Mouse (Mus musculus) CD4-positive helper T cell, adult 2 months (primary cell): ENCODE measurements around the gene BC037034.

ENCODE experiments used
- DNase-seq: peaks from one replicate; pipeline ENCODE4 v3.0.0-alpha.2; 2012; ENCODE audit warnings: low read depth, missing footprints, low spot score

Gene BC037034

GRCm38 (mm10) chr5:138263260-138264206 is at the start of gene BC037034:
Gene BC037034, minus strand, starts transcription at chr5:138264033.
- peak; percentile 93 for DNase-seq

- DNase-seq = no peak
These were observed 49.0 kb upstream of the BC037034 start for GRCm38 (mm10) chr5:138312795-138313194.

DNA sequence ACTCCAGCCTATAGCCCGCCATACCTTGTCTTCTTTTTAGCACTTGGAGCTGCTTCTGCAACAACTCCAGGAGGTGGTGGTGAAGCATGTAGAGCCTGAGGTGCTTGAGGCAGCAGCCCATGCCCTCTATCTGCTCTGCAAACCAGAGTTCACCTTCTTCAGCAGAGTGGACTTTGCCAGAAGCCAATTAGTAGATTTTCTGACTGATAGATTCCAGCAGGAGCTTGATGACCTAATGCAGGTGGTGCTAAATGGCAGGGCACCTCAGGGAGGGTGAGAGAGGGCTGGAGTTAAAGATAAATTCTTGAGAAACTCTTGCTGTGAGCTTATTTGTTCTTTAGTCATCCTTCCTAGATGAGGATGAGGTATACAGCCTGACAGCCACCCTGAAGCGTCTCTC is 35.8 kb upstream of the BC037034 start:
- DNase-seq = no peak

DNA sequence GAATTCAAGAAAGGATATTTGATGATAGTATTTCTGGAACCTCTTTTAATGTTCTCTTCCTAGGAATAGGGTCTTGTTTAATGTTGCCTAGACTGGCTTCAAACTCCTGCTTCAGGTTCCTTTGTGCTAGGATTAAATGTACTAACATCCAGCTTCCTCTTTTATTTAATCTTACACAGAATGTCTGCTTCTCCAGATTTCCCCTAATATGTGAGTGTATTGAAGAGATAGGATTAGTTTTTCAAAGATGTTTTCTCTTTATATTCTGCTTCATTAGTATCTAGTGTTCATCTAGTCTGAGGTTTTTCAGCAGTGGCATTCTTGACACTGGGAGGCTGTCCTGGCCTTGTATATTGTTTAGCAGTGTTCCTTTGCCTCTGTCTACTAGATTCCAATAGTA is 30.3 kb upstream of the BC037034 start:
- no peak for DNase-seq

DNA sequence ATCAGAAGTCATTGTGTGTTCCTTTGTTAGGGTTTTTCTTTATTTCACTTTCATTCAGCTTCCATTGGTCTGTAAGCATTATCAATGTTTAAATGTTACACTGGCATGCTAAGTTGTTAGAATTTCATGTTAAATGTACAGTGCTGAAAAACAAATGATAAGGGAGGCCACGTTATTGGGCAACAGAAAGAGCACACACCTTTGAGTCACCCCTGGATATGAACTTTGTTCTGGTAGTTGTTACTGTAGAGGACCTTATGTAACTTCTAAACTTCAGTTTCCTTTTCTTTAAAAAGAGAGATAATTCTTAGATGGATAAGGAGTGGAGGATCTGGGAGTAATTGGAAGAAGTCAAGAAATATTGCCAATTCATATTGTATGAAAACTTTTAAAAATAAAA is 27.8 kb upstream of the BC037034 start:
- no peak for DNase-seq

DNA sequence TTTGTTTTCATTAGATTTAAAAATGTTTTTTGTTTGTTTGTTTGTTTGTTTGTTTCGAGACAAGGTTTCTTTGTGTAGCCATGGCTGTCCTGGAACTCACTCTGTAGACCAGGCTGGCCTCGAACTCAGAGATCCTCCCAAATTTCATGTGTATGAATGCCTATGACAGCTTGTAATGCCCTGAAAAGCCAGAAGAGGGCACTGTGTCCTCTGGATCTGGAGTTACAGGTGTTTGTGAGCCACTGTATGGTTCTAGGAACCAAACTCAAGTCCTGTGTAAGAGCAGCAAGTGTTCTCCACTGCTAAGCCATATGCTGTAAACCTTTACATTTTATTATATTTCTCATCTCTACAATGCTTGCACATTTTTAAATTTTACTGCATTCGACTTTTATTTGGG is 24.0 kb upstream of the BC037034 start:
- DNase-seq = no peak

- no peak for DNase-seq
These were observed 19.7 kb upstream of the BC037034 start for GRCm38 (mm10) chr5:138283540-138283939.

- no peak for DNase-seq
These were observed 18.0 kb upstream of the BC037034 start for GRCm38 (mm10) chr5:138281798-138282197.

GRCm38 (mm10) chr5:138280829-138281228 is 17.0 kb upstream of the BC037034 start:
- no peak for DNase-seq

- no peak for DNase-seq
These were observed 16.6 kb upstream of the BC037034 start for GRCm38 (mm10) chr5:138280425-138280768.

DNA sequence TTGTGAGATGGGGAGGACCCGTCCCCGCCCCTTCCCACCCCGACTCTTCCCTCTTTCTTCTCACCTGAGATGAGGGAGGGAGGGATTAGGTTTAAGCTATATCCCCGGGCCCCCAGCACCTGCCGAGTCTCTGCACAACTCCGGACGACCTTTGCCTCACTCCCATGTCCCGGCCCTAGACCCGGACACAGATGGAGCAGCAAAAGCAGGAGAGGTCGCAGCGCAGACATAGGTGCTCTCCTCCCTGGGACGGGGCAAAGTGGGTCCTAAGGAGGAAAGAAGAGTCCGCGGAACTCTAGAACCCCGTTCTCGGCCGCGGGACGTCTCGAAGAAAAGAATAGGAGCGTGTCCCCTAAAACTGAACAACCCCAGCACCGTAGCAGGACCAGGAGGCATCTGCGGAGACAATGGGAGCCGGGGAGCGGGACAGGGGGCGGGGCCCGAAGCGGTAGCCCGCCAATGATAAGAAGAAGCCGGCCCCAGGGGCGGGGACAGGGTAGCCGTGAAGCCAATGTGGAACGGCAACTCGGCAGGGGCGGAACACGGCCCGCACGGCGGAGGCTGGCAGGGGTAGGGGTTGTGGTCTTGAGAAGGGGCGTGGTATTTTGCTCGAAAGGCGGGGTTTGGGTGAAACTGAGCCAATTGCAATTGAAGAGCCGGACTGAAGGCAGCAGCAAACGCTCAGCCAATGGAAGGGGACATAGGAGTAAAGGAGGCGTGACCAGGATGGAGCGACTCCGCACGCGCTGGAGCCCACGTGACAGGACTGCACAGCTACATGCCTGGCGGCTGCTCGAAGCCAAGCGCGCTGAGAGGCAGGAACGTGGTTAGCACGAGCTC is 16.0 kb upstream of the BC037034 start, which contains the start of the genes Gm43720, Gpc2 and Stag3:
TSS of gene Gm43720 (minus strand) at position 374 of the 840 bp plus-strand sequence.
TSS of gene Gpc2 (minus strand) at position 421 of the 840 bp plus-strand sequence.
TSS of gene Stag3 (plus strand) at position 656 of the 840 bp plus-strand sequence.
- DNase-seq = peak; percentile 93

GRCm38 (mm10) chr5:138277994-138278393 is 14.2 kb upstream of the BC037034 start:
- DNase-seq = no peak

- DNase-seq = no peak
These were observed 11.6 kb upstream of the BC037034 start for GRCm38 (mm10) chr5:138275216-138276050.

DNA sequence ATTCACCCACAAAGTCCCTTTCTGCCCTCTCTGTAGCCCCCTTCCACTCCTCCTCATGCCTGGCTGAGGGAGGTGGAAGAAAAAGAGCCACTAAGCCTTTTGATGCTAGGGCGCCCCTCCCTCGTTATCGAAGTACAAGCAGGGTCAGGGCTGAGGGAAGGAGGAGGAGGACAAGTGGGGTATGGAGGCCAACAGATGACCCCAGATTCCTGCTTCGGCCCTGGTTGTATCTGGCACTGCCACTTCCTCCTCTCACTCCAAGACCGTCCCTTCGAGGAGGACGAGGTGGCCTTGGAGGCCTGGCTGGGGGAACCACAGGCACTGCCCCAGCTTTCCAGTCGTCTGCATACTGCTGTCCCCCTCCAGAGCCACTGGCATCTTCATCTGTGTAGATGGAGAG is 10.4 kb upstream of the BC037034 start:
- DNase-seq = no peak

DNA sequence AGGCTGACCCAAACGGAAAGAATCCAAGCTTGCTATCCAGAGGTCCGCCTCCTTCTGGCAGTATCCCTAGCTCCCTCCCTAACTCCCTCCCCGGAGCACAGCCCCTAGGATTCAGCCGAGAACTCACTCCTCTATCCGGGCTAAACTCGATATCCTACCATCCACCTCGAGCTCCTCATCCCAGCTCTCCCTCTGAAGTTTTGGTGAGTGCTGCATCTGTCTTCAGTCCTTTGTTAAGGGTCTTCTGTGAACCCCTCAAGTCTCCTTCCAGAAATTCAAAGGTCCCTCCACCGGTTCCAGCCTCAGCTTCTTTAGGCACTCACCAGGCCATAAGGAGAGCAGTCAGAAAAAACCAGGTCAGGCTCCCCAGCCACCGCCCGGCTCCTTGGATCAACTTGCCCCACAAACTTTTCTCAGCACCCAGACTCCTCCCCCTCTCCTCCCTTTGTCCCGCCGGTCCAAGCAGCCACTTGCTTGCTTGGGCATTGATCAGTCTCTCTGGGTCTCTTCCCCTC is 8.6 kb upstream of the BC037034 start, which contains the start of gene Gal3st4:
TSS of gene Gal3st4 (minus strand) at position 432 of the 515 bp plus-strand sequence.
- DNase-seq = no peak

- no peak for DNase-seq
These were observed 7.4 kb upstream of the BC037034 start for GRCm38 (mm10) chr5:138271232-138271631.

GRCm38 (mm10) chr5:138268980-138269379 is 5.1 kb upstream of the BC037034 start:
- no peak for DNase-seq

DNA sequence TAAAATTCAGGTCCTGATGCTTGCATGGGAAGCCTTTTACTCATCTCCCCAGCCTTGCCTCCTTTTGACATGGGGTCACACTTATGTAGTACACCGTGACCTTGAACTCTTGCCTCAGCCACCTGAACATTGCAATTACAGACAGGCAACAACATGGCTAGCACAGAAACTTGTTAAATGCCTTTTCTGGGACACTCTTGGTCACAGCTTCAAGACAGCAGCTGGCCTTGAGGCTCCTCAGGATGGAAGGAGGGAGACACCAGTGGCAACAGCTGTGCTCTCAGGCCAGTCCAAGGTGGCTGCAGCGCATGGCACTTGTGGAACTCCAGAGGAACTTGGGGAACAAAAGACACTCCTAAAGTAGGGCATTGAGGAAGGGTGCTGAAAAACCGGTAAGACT is 3.3 kb upstream of the BC037034 start:
- no peak for DNase-seq

- no peak for DNase-seq
These were observed 1.9 kb upstream of the BC037034 start for GRCm38 (mm10) chr5:138265712-138266111.

DNA sequence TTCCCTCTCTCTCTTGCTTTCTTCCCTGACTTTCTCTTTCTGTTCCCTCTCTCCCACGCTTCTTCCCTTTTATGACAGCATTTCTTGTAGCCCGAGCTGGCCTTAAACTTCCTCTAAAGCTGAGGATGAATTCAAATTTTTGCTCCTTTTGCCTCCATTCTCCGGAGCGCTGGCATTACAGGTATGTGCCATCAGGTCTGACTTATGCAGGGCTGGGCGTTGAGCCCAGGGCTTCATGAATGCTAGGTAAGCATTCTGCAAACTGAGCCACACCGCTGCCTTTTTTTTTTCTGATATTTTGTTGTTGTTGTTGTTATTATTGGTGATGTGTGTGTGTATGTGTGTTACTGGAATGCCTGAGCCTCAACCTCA is 360 bp upstream of the BC037034 start:
- no peak for DNase-seq
